Mouse (Mus musculus) heart, adult 18-20 months (tissue): ENCODE measurements at regions not wholly inside any gene's neighbourhood (a gene's known extent, or its start where the extent isn't known, plus 50 kb on each side); places are given as distances from the start of the nearest gene placed in this dataset.

ENCODE experiments used
- DNase-seq, 2 experiments: peaks; one replicate each; pipeline ENCODE4 v3.0.0; 2021 to 2022; ENCODE audit warnings: mixed read lengths in 1 of 2

- peak; percentile 50 to 61 for DNase-seq
These were observed 49.9 kb upstream of the Eed start for GRCm38 (mm10) chr7:90030486-90031250.

- DNase-seq, result no peak
These were observed 52.3 kb upstream of the Eed start for GRCm38 (mm10) chr7:90033086-90033485.

GRCm38 (mm10) chr7:90033640-90034312 is 53.0 kb upstream of the Eed start:
- DNase-seq, result peak in 1 of 2 experiments; percentile 69

GRCm38 (mm10) chr7:90034498-90034897 is 53.7 kb upstream of the Eed start:
- DNase-seq, result no peak

DNA sequence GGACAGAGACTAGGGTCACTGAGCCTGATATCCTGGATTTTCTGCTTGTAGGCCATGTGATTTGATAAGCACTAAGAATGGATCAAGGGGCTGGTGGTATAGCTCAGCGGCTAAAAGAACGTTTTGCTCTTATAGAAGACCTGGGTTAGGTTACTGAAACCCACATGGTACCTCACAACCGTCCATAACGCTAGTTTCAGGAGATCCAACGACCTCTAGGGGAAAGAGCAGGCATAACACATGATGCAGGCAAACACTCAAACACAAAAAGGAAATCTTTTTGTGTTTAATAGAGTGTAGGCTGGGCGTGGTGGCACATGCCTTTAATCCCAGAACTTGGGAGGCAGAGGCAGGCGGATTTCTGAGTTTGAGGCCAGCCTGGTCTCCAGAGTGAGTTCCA is 54.6 kb upstream of the Eed start:
- no peak for DNase-seq

DNA sequence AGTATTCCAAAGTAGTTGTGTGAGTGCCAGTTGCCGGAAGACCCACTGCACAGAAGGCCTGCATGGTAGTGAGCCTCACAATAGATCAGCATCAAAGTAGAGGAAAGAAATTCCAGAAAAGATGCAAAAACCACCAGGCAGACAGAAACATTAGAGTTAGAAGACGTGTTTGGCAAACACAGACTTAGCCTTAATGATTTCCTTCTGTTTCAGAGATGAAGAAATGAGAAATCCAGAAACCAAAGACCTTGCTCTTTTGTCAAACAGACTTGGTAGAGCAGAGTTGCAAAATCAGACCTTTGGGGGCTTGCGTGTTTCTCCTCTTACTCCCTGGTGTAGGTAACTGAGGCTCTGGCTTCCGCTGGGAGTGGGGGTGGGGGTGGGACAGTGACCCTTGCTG is 57.0 kb upstream of the Eed start:
- DNase-seq, result no peak

DNA sequence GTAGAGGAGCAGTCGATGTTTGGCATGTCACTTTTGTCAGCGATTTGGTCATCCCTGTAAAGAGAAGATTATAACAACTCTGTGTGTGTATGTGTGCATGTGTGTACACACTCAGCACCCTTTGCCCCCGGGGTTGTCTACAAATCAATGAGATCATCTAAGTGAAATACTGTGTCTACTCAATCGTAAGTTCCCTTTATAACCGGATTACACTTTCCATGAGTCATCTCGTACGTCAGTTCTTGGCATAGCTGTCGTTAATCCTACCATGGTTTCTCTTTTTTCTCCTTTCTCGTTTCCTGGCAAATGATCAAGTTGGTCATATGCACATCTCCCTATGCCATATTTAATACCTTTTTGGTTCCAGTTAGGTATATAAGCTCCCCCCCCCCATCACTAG is 58.7 kb upstream of the Eed start:
- DNase-seq, result peak; percentile 65 to 77

- DNase-seq, result peak; percentile 76 to 86
These were observed 60.0 kb upstream of the Eed start for GRCm38 (mm10) chr7:90040581-90041340.

DNA sequence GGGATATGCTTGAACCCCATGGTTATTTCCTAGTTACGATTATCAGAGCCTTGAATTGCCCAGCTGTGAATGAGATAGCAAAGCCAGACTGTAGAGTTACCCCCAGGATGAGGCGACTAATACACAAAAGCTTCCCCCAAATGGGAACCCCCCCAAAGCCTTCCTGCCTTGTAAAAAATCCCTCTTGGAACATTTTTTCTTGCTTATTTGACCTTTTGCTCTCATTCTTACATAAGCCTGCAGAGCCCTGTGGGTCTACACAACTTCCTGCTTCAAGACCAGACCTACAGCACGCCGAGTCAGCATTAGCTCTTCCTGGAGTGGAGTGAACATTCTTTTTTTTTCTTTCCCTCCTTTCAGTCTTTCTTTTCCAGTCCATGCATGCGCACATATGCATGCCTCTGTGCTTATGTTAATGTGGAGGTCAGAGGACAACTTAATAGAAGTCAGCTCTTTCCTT is 60.8 kb upstream of the Eed start:
- DNase-seq, result peak; percentile 49 to 68

- DNase-seq, result no peak
These were observed 61.6 kb upstream of the Eed start for GRCm38 (mm10) chr7:90042364-90042763.

DNA sequence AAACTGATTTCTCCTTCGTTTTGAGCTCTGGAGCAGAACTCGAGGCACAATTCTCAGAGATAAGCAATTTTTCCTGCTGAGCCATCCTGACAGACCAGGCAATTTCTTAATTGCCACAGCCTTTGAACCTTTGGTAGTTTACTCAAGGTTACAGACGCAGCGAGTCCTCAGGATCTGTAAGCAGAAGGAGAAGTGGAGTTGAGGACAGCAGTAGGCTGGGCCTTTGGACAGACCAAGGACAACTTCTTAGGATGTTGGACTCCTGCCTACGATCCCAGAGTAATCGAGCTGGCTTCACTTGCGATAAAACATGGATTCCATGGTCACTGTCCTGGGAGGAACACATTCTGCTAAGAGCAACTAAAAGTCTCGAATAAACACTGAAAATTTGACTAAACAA is 62.7 kb upstream of the Eed start:
- no peak for DNase-seq

GRCm38 (mm10) chr7:90044100-90044698 is 63.4 kb upstream of the Eed start:
- no peak for DNase-seq

DNA sequence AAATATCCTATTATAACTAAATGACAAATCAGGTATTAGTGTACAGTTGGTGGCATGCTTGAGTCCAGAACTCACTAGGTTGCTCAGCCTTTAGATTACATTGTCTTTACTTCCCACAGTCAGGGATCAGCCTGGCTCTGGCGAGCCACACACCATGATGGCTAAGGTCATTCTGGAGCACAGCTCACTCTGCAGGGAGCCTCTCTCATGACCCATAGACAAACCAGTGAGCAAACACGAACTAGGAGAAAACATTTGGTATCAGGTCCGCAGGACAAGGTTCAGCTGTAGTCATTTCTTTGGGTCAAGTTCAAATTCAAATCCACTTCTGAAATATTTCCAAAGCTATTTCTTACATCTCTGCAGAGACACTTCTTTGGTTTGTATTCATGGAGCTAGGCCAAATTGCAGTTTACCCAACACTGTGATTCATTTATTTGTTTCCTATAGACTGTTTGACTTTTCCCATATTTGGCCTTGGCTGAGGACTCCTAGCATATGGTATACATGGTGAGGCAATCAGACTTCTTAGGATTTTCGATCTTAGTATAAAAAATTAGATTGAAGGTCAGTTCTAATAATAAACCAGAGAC is 64.5 kb upstream of the Eed start:
- DNase-seq, result no peak

GRCm38 (mm10) chr7:90046228-90046627 is 65.4 kb upstream of the Eed start:
- DNase-seq, result no peak

- DNase-seq, result no peak
These were observed 66.1 kb upstream of the Eed start for GRCm38 (mm10) chr7:90046862-90047261.

DNA sequence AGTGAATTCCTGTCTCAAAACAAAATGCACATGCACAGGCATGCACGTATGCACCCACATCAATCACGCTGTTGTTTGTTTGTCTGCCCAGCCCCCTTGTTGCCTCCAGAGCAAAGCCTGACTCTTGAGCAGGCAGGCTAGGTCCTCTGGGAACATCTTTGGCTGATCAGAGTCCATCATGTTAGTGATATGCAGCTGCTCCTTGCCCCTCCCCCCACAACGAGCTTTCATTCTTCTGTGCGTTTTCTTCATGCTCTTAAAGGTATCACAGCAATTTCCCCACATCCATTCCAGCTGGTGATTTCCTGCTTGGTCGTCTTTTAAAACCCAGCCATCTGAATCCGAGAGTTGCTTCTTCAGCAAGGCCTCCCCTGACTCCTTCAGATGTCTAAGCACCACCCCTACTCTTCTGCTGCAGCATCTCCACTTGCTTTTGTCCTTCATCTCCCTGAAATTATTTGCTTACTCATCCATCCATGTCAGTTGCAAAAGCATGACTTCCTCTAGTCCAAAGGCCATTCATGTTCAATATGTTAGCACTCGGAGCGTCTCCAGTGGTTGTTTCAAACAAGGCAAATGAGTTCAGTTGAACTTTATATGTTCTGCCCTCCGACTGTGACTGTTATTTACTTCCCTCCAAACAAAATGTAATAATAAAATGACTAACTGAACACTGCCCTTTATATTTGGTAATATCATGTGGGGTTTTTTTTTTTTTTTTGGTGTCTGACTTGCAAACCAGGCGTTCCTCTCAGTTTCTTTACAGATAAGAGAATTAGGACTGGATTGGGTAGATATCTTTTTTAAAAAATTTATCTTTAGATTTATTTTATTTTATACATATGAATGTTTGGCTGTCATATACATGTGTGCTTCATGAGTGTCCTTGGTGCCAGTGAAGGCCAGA is 67.9 kb upstream of the Eed start:
- DNase-seq, result peak in 1 of 2 experiments; percentile 18

DNA sequence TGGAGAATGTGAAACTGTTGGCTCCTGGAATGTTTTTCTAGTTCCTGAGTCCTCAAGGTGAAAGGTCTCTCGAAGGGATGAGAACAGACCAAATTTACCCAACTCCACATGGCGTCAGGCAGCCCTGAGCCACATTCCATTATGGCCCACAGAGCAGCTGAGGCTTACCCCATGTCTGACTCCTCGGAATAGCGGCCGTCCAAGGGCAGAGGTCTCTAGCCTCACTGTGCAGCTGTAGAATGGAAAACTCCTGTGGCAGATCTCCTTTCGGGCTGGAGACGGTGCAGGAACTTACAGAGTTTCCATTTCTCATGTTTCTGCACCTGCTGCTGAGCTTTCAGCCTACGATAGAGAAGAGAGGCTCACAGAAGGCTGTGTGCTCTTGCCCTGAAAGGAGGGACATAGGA is 69.1 kb upstream of the Eed start:
- no peak for DNase-seq

DNA sequence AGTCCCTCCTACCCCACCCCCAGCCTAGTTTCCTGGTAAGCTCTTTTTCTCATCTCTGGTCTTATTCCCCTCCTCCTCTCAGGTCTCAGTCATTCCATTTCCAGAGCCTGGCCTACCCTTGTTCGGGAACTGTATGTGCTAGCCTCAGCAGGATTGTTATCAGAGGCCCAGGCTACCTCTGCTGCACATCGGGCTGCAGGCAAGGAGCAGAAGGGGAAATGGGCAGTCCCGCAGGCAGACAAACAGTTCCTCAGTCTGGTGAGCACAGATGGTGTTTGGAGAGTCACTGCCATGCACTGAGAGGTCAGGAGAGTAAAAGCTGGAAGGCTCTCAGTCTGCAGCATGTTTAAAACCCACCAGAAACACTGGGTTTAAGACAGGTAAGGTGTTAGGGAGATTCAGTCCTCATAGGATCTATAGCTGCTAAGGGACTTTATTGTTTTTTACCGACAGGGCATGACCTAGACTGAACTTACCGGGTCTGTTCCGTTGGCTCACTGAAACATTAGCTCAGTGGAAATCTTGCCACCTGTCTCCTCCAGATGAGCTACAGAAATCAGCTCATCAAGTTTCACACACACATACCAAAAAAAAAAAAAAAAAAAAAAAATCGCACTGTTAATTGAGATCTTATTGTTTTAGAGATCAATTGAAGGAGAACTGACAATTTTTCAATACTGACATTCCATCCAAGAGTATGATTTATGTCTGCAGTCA is 74.2 kb upstream of the Eed start:
- peak in 1 of 2 experiments; percentile 53 for DNase-seq

- no peak for DNase-seq
These were observed 72.1 kb upstream of the Picalm start for GRCm38 (mm10) chr7:90057947-90058346.

- DNase-seq, result no peak
These were observed 71.4 kb upstream of the Picalm start for GRCm38 (mm10) chr7:90058636-90059035.
